Mouse (Mus musculus) neural tube, embryonic 10.5 days (tissue): Measurements from ENCODE around the gene Hoxb1.
A peak's percentile ranks its signal among the peaks of the same experiment; 100 is the strongest.

Experiments
- DNase-seq: peaks from one replicate; pipeline ENCODE4 v3.0.0-alpha.2; 2017; ENCODE audit warnings: low spot score; ENCODE audit errors: extremely low spot score

The Hoxb1 gene

GRCm38 (mm10) chr11:96365441-96366091, at the start of gene Hoxb1:
Gene Hoxb1, plus strand, starts transcription at chr11:96365752.
- peak; percentile 69 for DNase-seq

DNA sequence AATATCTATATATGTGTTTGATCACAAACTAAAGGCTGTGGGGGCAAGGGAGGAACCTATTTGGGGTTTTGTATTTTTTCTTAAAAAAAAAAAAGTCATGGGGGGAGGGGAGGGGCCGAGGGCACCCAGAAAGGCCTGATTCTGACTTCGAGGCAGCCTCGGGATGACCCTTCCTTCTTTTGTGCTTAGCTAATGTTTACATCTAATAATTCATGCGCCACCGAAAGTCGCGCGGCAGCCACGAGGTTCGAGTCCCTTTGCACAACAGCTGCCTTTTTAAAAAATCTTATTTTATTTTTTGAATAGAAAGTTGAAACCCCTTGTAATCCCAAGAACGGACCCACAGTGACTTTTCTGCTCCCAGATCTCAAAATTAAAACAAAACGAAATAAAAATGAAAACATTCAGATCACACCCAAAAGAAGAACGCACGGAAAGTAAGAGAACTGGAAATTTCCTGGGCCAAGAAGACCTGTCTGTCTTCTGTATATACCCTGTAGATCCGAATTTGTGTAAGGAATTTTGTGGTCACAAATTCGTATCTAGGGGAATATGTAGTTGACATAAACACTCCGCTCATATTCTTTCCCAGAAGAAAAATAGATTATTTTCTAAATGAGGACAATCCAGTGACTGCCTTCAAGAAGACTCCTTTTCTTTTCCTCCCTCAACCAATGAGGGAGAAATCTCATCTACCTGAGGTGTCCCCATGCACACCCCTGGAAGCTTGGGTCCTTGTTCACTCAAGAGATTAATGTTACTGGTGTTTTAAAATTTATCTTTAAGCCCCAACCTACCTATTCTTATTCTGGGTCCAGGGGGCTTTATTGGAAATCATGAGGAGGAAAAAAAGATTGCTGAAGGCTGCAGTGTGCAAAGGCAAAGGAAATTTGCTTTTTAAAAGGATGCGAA, 48.6 kb upstream of the Hoxb1 start:
- DNase-seq, result no peak

DNA sequence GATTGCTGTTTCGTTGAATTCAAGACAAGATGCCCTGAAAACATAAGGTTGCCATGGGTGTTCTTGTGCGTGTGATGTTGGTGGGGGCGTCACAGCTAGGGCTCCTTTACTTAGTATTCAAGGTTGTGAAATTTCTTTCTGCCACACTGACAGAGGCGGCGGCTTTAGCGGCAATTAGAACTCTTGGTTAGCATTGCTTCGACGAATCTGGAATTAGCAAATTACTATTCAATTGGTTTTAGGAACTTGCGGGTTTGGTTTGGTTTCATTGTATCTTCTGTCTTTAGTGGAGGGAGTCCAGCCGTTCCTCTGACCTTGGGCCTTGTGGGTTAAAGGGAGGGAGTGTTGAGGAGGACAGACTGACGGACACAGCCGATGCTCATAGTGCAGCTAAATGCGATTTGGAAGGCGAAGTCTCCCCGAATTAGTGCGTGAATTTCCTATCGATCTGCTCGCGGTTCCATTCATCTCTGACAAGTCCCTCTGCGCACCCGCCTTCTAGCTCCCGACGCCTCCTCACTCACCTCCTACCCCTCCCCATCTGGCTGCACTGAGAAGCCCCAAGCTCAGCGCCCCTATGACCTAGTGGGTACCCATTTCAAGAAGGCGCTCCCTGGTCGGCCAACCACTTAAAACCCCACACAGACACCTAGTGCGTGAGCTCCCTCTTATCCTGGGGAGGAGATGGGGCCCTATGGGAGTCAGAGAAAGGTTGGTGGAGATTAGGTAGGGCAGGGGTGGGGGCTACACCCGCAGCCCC, 47.8 kb upstream of the Hoxb1 start, which contains the start of gene Hoxb4:
Gene Hoxb4, plus strand, starts transcription at position 660 of the 760 bp plus-strand sequence.
- DNase-seq, result no peak

GRCm38 (mm10) chr11:96318368-96319070, 47.0 kb upstream of the Hoxb1 start:
- no peak for DNase-seq

DNA sequence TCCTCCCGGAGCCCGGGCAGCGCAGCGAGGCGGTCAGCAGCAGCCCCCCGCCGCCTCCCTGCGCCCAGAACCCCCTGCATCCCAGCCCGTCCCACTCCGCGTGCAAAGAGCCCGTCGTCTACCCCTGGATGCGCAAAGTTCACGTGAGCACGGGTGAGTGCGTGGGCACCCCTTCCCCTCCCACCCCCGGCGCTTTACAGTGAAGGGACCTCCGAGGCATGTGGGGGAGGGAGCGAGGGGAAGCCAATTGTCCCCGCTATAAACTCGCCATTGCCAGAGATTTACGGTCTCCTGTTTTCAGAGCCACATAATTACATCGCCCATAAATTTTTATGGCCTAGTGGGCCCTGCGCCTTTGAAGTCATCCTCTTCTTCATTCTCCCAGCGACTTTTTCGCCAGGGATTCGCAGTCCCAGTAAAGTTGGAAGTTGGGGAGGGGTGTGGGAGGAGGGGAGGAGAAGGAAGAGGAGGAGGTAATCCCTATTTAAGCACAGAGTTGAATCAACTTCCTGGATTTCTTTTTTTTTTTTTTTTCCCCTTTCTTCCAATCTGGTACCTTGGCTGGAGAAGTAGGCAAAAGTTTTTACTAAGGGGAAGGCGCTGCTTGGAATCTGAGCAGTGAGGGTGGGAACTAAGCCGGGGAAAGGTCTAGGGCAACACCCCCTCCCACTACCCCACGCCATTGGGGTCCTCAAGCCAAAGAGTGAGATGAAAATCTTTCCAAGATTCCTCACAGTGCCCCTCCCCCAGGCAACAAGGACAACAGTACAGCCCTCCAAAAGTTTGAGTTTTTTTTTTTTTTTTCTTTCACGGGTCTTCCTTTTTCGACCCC, 46.3 kb upstream of the Hoxb1 start:
- DNase-seq, result no peak

DNA sequence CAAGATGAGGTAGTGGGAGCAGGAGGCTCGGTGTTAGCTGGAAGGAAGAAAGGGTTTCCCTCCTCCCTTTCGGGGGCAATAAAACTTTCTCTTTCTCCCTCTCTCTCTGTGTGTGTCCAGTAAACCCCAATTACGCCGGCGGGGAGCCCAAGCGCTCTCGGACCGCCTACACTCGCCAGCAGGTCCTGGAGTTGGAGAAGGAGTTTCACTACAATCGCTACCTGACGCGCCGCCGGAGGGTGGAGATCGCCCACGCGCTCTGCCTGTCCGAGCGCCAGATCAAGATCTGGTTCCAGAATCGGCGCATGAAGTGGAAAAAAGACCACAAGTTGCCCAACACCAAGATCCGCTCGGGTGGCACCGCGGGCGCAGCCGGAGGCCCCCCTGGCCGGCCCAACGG, 45.6 kb upstream of the Hoxb1 start:
- DNase-seq, result peak; percentile 67

- peak; percentile 61 for DNase-seq
Measured at GRCm38 (mm10) chr11:96320688-96321087, 44.9 kb upstream of the Hoxb1 start.

DNA sequence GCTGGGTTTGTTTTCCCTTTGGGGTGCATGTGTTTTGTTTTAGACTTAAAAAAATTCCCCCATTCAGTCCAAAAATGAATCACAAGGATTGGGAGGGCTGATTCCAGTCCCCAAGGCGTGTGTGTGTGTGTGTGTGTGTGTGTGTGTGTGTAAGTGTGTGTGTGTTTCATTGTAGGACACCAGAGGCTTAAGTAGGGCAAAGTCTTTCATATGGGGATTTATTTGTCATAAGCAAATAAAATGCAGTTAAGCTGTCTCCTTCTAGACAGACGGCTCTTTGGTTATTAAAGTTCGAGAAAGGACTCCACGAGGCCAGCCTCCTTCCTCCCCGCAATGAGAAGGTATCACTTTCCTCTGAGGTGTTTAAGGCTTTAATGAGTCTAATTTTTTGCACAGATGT, 43.7 kb upstream of the Hoxb1 start:
- DNase-seq, result no peak

- no peak for DNase-seq
Measured at GRCm38 (mm10) chr11:96322738-96323137, 42.8 kb upstream of the Hoxb1 start.

DNA sequence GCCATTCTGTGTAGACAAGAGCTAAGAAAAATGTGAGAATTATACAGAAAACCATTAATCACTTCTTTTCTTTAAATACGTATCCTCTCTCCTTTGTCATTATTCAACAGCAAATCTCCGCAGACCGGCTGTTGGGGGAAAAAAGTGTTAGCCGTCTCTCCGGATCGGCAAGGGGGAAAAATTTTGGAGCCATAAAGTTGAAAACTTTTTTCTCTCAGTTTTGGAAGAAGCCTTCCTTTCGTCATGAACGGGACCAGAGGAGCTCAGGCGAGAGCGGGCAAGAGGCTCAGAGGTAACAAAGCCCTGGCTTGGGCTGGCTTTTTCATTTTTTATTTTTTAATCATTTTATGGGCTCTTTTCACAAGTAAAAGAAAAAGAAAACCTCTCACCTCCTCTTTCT, 42.4 kb upstream of the Hoxb1 start, which contains the start of gene Hoxb3:
Gene Hoxb3, plus strand, starts transcription at position 173 of the 400 bp plus-strand sequence.
- DNase-seq, result no peak

- DNase-seq, result no peak
Measured at GRCm38 (mm10) chr11:96324125-96324524, 41.4 kb upstream of the Hoxb1 start.

- no peak for DNase-seq
Measured at GRCm38 (mm10) chr11:96324965-96325364, 40.6 kb upstream of the Hoxb1 start.

- no peak for DNase-seq
Measured at GRCm38 (mm10) chr11:96325747-96326212, 39.8 kb upstream of the Hoxb1 start.

GRCm38 (mm10) chr11:96326705-96327104, 38.8 kb upstream of the Hoxb1 start:
- DNase-seq, result no peak

- no peak for DNase-seq
Measured at GRCm38 (mm10) chr11:96327122-96327521, 38.4 kb upstream of the Hoxb1 start.

DNA sequence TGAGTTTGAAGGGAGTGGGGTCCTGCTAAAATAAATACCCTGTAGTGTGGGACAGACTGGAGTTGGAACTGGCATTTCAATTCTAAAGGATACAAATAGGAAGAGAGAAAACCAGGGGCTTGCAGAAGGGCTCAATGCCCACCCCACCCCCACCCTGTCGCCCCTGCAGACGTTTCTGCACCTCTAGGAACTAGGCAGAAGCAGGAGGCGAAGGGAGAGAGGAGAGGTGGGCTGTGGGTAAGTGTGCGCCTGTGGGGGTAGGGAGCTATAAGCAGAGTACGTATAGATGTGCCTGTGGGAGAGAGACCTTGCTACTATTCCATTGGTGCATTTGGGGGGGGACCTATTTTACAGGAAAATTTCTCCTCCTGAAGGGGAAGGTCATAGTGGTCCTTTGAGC, 37.8 kb upstream of the Hoxb1 start:
- DNase-seq, result no peak

DNA sequence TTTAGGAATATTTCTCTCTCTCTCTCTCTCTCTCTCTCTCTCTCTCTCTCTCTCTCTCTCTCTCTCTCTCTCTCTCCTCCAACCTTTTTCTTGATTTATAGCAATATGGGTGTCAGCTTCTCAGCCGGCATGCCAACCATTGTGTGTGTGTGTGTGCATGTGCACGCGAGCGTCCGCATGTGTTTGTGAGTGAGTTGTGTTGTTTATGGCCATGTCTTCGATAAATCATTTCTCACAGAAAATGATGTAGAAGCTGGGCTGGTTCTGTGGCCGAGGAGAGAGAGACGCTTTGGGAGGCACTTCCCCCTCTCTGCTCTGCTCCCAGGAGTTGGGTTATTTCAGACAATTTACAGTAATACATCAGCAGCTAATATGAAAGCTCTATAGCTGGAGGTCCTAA, 36.9 kb upstream of the Hoxb1 start:
- DNase-seq, result no peak

DNA sequence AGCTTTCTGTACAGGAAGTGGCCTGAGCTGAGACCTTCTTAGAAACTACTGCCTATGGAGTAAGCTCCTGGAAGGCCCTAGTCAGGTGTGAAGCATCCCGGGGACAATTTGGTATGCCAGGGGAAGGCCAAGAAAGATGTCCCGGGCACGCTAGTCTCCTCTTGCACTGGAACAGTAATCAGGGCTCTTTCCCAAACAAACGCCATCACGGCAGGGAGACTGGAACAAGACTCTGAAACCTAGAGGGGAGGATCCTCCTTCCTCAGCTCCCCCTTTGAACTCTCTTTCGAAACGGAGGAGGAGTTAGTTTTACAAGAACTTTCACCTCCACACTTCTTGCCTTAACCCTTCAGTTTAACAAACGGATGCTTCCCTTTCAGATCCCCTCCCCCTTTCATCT, 33.4 kb upstream of the Hoxb1 start:
- no peak for DNase-seq

DNA sequence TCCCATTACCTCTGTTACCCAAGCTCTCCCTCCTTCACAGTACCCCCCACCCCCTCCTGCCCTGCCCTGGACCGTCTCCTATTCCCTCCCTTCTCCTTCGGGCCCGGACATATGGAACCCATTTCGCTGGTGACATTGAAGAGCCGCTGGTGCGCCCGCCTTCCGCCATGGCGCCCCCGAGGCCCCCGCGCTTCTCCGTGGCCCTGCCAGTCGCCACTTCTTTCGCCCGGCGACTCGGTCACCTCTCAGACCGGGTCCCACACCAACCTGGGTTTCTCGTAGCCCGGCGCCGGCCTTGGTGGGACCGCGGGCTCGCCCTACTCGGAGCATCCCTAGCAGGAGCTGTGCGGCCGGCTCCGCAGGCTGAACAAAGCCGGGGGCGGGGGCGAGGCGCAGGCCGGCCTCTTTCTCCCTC, 32.9 kb upstream of the Hoxb1 start:
- DNase-seq, result no peak
